In the genomic region with DNA sequence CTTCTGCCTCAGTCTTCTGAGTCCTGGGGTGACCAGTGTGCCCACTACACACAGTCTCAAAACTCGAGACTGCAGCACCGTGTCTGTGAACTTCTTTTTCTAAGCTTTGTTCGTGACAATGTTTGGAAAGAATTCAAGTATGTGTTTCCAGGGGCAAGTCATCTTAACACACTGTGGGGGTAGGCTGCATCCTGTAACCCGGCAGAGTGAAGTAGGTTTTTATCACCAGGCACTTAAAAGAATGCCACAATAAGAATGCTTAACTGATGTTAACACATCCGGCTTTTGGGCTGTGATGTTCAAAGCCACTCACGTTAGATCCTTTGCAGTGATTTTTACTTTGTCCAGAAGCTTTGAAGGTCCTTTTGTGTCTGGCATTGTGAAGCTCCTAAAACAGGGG, we compare ENCODE assay signal across 12 mouse cellular contexts. TPM values are rescaled to one million over a fixed set of nuclear protein-coding genes. Genes with fewer than 3 reads are reported as not detected.
A peak's percentile ranks its signal among the peaks of the same experiment; 100 is the strongest.
DNase-seq lines count a peak whose midpoint lies in the region; ATAC-seq and TF ChIP-seq lines count a peak whose summit lies in the region.
"Had no signal": no experiment of that assay in that cellular context is flagged by ENCODE, and none has a peak within 500 bp of the region (broad histone marks: within the 10 kb centered on the region; RNA-seq: fewer than 3 reads in every experiment).

No protein-coding gene starts in this region.

- H3K4me2 ChIP-seq in heart, embryonic 16.5 days (ENCODE audit: low read depth, low read length): no peak overlapping the region
- no peak overlapping the region for H3K4me2 ChIP-seq in lung, postnatal 0 days (replicated peaks; ENCODE audit: low read depth, low read length)
- no peak overlapping the region for H3K4me2 ChIP-seq in limb, embryonic 14.5 days (replicated peaks; ENCODE audit: low read depth, low read length, severe bottlenecking)
- H3K4me2 ChIP-seq: forebrain, embryonic 12.5 days; midbrain, embryonic 13.5 days; neural tube, embryonic 13.5 days had no signal

- 7% methylated on average over 6 of the region's 6 CpGs for WGBS in heart, embryonic 16.5 days
- 5% methylated on average over 6 of the region's 6 CpGs for WGBS in lung, postnatal 0 days
- 11% methylated on average over 6 of the region's 6 CpGs for WGBS in lung, adult 2 months
- 45% methylated on average over 6 of the region's 6 CpGs for WGBS in limb, embryonic 14.5 days

- no peaks in the 10 kb centered on the region for H3K79me2 ChIP-seq in MEL (ENCODE audit: control insufficient read depth, insufficient read depth, low read length, poor library complexity)

- H3K4me1 ChIP-seq in heart, embryonic 16.5 days (ENCODE audit: control insufficient read depth, insufficient read depth, low read length): peaks cover 6% of the 10 kb centered on the region
- no peaks in the 10 kb centered on the region for H3K4me1 ChIP-seq in lung, postnatal 0 days (ENCODE audit: insufficient read depth, low read depth, low read length)
- no peaks in the 10 kb centered on the region; the same call in 1 of the 2 replicates for H3K4me1 ChIP-seq in lung, adult 2 months (ENCODE audit: control insufficient read depth, insufficient read depth, low read length)
- H3K4me1 ChIP-seq in MEL (ENCODE audit: control insufficient read depth in 1 of 2, insufficient read depth in 2 of 2, low read length in 2 of 2): 0 out of 4 replicates have a peak, but pooled peaks cover 0 to 7% of the 10 kb centered on the region in 2 experiments
- H3K4me1 ChIP-seq in limb, embryonic 14.5 days (ENCODE audit: control insufficient read depth, insufficient read depth, low read length): no peaks in the 10 kb centered on the region
- H3K4me1 ChIP-seq: forebrain, embryonic 12.5 days; midbrain, embryonic 13.5 days; neural tube, embryonic 13.5 days had no signal

- no peak for DNase-seq in heart, postnatal 4 days
- peak; percentile 72 for DNase-seq in lung, postnatal 0 days (ENCODE audit: low spot score)
- no peak for DNase-seq in lung, adult 2 months
- no peak for DNase-seq in MEL (ENCODE audit: low read depth, low spot score)
- peak; percentile 9 for DNase-seq in limb, embryonic 14.5 days (ENCODE audit: low spot score)
- no peak for DNase-seq in left cerebral cortex, postnatal 10 days (ENCODE audit: extremely low spot score in 1 of 2, low spot score in 2 of 2)
- DNase-seq: cerebellum, adult 8-10 months; right cerebral cortex, postnatal 14 days had no signal

- TF ChIP-seq CTCF in lung, postnatal 0 days (IDR thresholded peaks at IDR 0.05): no peak
- TF ChIP-seq CTCF in lung, adult 2 months (IDR thresholded peaks at IDR 0.05; ENCODE audit: insufficient read depth, low read length): no peak
- no peak for TF ChIP-seq CTCF in MEL (IDR thresholded peaks at IDR 0.05 in 2 of 3, conservative IDR thresholded peaks at IDR 0.05 in 1 of 3; ENCODE audit: control insufficient read depth in 1 of 3, insufficient read depth in 1 of 3, low read depth in 2 of 3, low read length in 3 of 3, poor library complexity in 1 of 3, severe bottlenecking in 1 of 3)

- peak overlapping the region; percentile 69 for H3K27ac ChIP-seq in heart, embryonic 16.5 days (ENCODE audit: low read length)
- H3K27ac ChIP-seq in lung, postnatal 0 days (ENCODE audit: low read length): no peak overlapping the region; the same call in 1 of the 2 replicates
- no peak overlapping the region for H3K27ac ChIP-seq in MEL (ENCODE audit: control insufficient read depth, low read depth, low read length)
- H3K27ac ChIP-seq in limb, embryonic 14.5 days (replicated peaks; ENCODE audit: low read depth, low read length): no peak overlapping the region
- H3K27ac ChIP-seq: forebrain, embryonic 12.5 days; midbrain, embryonic 13.5 days; neural tube, embryonic 13.5 days had no signal

- ATAC-seq in heart, embryonic 16.5 days (replicated peaks; ENCODE audit: extremely low read depth, insufficient read depth, low FRiP score): no peak
- ATAC-seq in lung, postnatal 0 days: peak; percentile 75
- no peak for ATAC-seq in limb, embryonic 14.5 days (ENCODE audit: low FRiP score, low read depth)
- ATAC-seq: midbrain, embryonic 13.5 days had no signal

- no peak for TF ChIP-seq POLR2A in lung, adult 2 months (IDR thresholded peaks at IDR 0.05; ENCODE audit: borderline replicate concordance, extremely low read depth, low read depth, low read length)
- TF ChIP-seq POLR2A in MEL (IDR thresholded peaks at IDR 0.05; ENCODE audit: control insufficient read depth in 1 of 2, insufficient read depth in 1 of 2, low read depth in 1 of 2, low read length in 2 of 2, poor library complexity in 1 of 2): no peak
- TF ChIP-seq POLR2A in limb, embryonic 14.5 days (IDR thresholded peaks at IDR 0.05; ENCODE audit: borderline replicate concordance, extremely low read depth, insufficient read depth, insufficient read length): no peak

- intact Hi-C loops in left cerebral cortex, postnatal 10 days (cut with DNase I): no loop called here

- H3K4me3 ChIP-seq in heart, embryonic 16.5 days (ENCODE audit: low read length): no peak overlapping the region
- H3K4me3 ChIP-seq in lung, postnatal 0 days (ENCODE audit: low read depth, low read length): no peak overlapping the region
- H3K4me3 ChIP-seq in lung, adult 2 months (replicated peaks; ENCODE audit: extremely low read depth, low read depth, low read length): no peak overlapping the region
- no peak overlapping the region for H3K4me3 ChIP-seq in MEL (ENCODE audit: control insufficient read depth in 1 of 2, insufficient read depth in 1 of 2, low read depth in 2 of 2, low read length in 2 of 2)
- H3K4me3 ChIP-seq in limb, embryonic 14.5 days (replicated peaks; ENCODE audit: low read length): no peak overlapping the region
- H3K4me3 ChIP-seq: forebrain, embryonic 12.5 days; midbrain, embryonic 13.5 days; neural tube, embryonic 13.5 days had no signal

- no peak for TF ChIP-seq EP300 in lung, postnatal 0 days (IDR thresholded peaks at IDR 0.05)
- TF ChIP-seq EP300 in MEL (IDR thresholded peaks at IDR 0.05; ENCODE audit: low read depth in 1 of 2, low read length in 2 of 2): no peak

- H3K9me3 ChIP-seq in heart, embryonic 16.5 days (replicated peaks; ENCODE audit: control insufficient read depth, low read length): no peaks in the 10 kb centered on the region
- H3K9me3 ChIP-seq in lung, postnatal 0 days (ENCODE audit: low read length): no peaks in the 10 kb centered on the region
- no peaks in the 10 kb centered on the region for H3K9me3 ChIP-seq in MEL (replicated peaks; ENCODE audit: insufficient read depth, low read length)
- no peaks in the 10 kb centered on the region for H3K9me3 ChIP-seq in limb, embryonic 14.5 days (ENCODE audit: control insufficient read depth, low read length)
- H3K9me3 ChIP-seq: forebrain, embryonic 12.5 days; midbrain, embryonic 13.5 days; neural tube, embryonic 13.5 days had no signal

- no peaks in the 10 kb centered on the region for H3K36me3 ChIP-seq in heart, embryonic 16.5 days (ENCODE audit: control insufficient read depth, insufficient read depth)
- no peaks in the 10 kb centered on the region for H3K36me3 ChIP-seq in lung, postnatal 0 days (ENCODE audit: insufficient read depth, low read length)
- no peaks in the 10 kb centered on the region; a peak in 1 of 4 replicates for H3K36me3 ChIP-seq in MEL (ENCODE audit: control insufficient read depth in 1 of 2, insufficient read depth in 2 of 2, low read length in 2 of 2)
- H3K36me3 ChIP-seq in limb, embryonic 14.5 days (ENCODE audit: control insufficient read depth, insufficient read depth, low read length): no peaks in the 10 kb centered on the region
- H3K36me3 ChIP-seq: forebrain, embryonic 12.5 days; midbrain, embryonic 13.5 days; neural tube, embryonic 13.5 days had no signal

- no peak for TF ChIP-seq RAD21 in MEL (IDR thresholded peaks at IDR 0.05; ENCODE audit: low read depth, low read length)

- H3K9ac ChIP-seq in heart, embryonic 16.5 days (ENCODE audit: low read length): no peak overlapping the region
- H3K9ac ChIP-seq in lung, postnatal 0 days (replicated peaks; ENCODE audit: low read depth): no peak overlapping the region
- no peak overlapping the region for H3K9ac ChIP-seq in MEL (ENCODE audit: control insufficient read depth, low read depth, low read length, poor library complexity, severe bottlenecking)
- no peak overlapping the region for H3K9ac ChIP-seq in limb, embryonic 14.5 days (ENCODE audit: low read depth, low read length, severe bottlenecking)
- H3K9ac ChIP-seq: forebrain, embryonic 12.5 days; midbrain, embryonic 13.5 days; neural tube, embryonic 13.5 days had no signal

- no peaks in the 10 kb centered on the region for H3K27me3 ChIP-seq in heart, embryonic 16.5 days (ENCODE audit: control insufficient read depth, insufficient read depth, low read length)
- no peaks in the 10 kb centered on the region for H3K27me3 ChIP-seq in lung, postnatal 0 days (replicated peaks; ENCODE audit: insufficient read depth, low read length)
- H3K27me3 ChIP-seq in MEL (ENCODE audit: control insufficient read depth in 1 of 2, insufficient read depth in 2 of 2, low read length in 2 of 2): no peaks in the 10 kb centered on the region; a peak in 3 of 4 replicates
- no peaks in the 10 kb centered on the region for H3K27me3 ChIP-seq in limb, embryonic 14.5 days (ENCODE audit: control insufficient read depth, insufficient read depth, low read length)
- H3K27me3 ChIP-seq: forebrain, embryonic 12.5 days; midbrain, embryonic 13.5 days; neural tube, embryonic 13.5 days had no signal

TF ChIP-seq in MEL, 35 proteins besides CTCF, POLR2A, EP300 and RAD21:
- no peak for TF ChIP-seq POLR2AphosphoS5 (IDR thresholded peaks at IDR 0.05; ENCODE audit: borderline replicate concordance, low read depth, low read length)
- 0 out of 2 replicates have a peak, but pooled peaks have one; percentile 19 for TF ChIP-seq RCOR1 (IDR thresholded peaks at IDR 0.05; ENCODE audit: low read depth, low read length)

RNA-seq across cellular contexts. Expression of gene Dhx40, which starts 20.9 kb away (rescaled TPM):
- 14.9 and 16.1 TPM in 2 replicates for polyA plus RNA-seq in heart, embryonic 16.5 days (2015; fragmentation: Nextera tagmentation; extraction: Ambion mirVana)
- 10 to 100 TPM; 17.6 to 19.2 TPM for total RNA-seq in heart, postnatal 4 days (2021)
- 18.9 and 20.7 TPM in 2 replicates for polyA plus RNA-seq in lung, postnatal 0 days (2015; fragmentation: Nextera tagmentation; extraction: Ambion mirVana)
- polyA plus RNA-seq in lung, adult 2 months (2012; rRNA removed): 3.8 and 4.4 TPM in 2 replicates
- 15.5 and 16.1 TPM in 2 replicates for total RNA-seq in MEL (2012; rRNA removed)
- polyA plus RNA-seq in MEL (2012; ENCODE audit: insufficient read depth in 1 of 2, insufficient read length in 2 of 2, low read depth in 1 of 2, low replicate concordance in 2 of 2, missing spikeins in 1 of 2): 10 to 100 TPM in 1 of 2 experiments, not detected in 1; 10.1 TPM
- polyA plus RNA-seq in limb, embryonic 14.5 days (2012; rRNA removed): 13.9 and 15.2 TPM in 2 replicates
- 23.3 and 27.8 TPM in 2 replicates for polyA plus RNA-seq in limb, embryonic 14.5 days (2014; fragmentation: Nextera tagmentation; extraction: Ambion mirVana)
- 10 to 100 TPM; 20.9 to 21.3 TPM for total RNA-seq in left cerebral cortex, postnatal 10 days (2021)

Comparison
In these comparisons a context has a peak if more than half of its experiments do, and no peak if none do; other contexts are left out.
1. DNase-seq: peak in lung, postnatal 0 days (single experiment) and limb, embryonic 14.5 days (single experiment); none in heart, postnatal 4 days (single experiment), lung, adult 2 months (single experiment), MEL (single experiment) and left cerebral cortex, postnatal 10 days (0 of 2).